Mouse (Mus musculus): ENCODE data around the gene Mettl9.

Mettl9 gene

DNA sequence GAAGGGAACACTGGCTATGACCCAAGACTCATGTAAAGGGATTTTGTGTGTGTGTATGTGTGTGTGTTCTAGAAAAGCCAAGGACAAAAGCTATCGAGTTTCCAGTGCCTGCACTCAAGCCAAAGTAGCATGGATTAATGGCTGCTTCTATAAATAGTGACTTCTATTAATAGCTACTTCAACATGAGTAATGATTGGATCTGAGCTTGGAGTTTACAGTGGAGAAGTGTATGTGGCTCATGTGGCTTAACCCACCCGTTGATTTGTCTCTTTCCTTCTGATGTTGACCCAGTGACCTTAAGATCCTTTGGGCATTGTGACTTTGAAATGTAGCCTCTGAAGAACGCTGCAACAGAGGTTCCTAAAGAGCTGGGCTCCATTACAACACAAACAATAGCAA is 77.1 kb downstream of the Mettl9 start:
- no peak for DNase-seq

DNA sequence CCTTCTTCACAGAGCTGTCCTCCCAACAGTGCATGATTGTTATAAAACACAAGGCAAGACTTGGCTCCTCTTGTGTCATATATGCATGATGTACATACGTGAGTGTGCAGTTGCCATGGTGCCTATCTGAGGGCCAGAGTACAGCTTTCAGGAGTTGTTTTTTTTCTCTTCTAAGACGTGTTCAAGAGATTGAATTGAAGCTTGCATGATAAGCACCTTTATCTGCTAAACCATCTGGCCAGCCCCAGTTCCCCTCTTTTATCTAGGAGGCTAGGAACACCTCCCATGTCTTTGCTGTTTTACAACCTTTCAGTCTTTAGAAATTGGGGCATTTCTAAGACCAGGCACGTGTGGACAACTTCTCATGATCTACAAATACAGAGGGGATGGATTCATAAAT is 77.5 kb downstream of the Mettl9 start:
- no peak for DNase-seq

DNA sequence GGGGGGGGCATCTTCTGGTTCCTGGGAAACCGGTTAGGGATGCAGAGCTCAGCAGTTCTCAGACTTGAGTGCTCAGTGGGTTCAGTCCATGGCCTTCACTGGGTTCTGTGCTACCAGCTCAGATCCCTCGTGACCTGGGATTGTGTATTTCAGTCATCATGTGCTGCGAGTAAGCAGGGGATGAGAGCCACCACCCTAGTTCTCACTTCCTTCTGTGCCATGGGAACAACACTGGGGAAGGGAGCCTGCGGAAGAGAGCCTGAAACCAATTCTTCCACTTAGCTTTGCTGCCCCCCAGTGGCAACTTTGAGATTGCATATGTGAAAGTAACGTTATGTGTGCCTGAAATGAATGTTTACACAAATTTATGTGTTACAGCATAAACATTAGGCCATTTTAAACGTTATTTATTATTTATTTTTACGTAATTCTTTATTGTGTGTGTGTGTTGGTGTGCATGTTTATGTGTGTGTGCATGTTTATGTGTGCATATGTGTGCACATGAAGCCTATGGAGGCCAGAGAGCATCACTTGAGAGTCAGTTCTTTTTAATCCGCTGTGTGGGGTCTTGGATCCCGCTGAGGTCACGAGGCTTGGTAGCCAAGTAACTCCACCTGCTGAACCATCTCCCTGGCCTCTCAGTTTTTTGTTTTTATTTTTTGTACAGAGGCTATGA is 86.0 kb downstream of the Mettl9 start:
- peak; percentile 79 for DNase-seq

Data from right cerebral cortex, adult 18-20 months (tissue).